ENCODE assay signal across 27 mouse cellular contexts in genomic region chr9:65697356-65697755, GRCm38 (mm10). TPM values are rescaled to one million over a fixed set of nuclear protein-coding genes. Genes with fewer than 3 reads are reported as not detected.
DNase-seq lines count a peak whose midpoint lies in the region; ATAC-seq and TF ChIP-seq lines count a peak whose summit lies in the region.
"Had no signal": no experiment of that assay in that cellular context is flagged by ENCODE, and none has a peak within 500 bp of the region (broad histone marks: within the 10 kb centered on the region; RNA-seq: fewer than 3 reads in every experiment).

No protein-coding gene starts in this region.

- no peak for TF ChIP-seq CTCF in gastrocnemius, adult 2 months (IDR thresholded peaks at IDR 0.05)
- no peak for TF ChIP-seq CTCF in left cerebral cortex, adult 2 months (IDR thresholded peaks at IDR 0.05)

- no peaks in the 10 kb centered on the region for H3K9me3 ChIP-seq in hindbrain, embryonic 14.5 days (ENCODE audit: control insufficient read depth, low read length)
- no peaks in the 10 kb centered on the region for H3K9me3 ChIP-seq in hindbrain, embryonic 12.5 days (replicated peaks)
- H3K9me3 ChIP-seq in neural tube, embryonic 15.5 days (replicated peaks) = no peaks in the 10 kb centered on the region
- H3K9me3 ChIP-seq: embryonic facial prominence, embryonic 10.5 days; embryonic facial prominence, embryonic 13.5 days; forebrain, embryonic 12.5 days; forebrain, embryonic 15.5 days; heart, embryonic 13.5 days; hindbrain, embryonic 15.5 days had no signal

- no peak overlapping the region for H3K4me2 ChIP-seq in hindbrain, embryonic 14.5 days (replicated peaks)
- no peak overlapping the region for H3K4me2 ChIP-seq in hindbrain, embryonic 12.5 days (replicated peaks)
- H3K4me2 ChIP-seq in neural tube, embryonic 15.5 days = no peak overlapping the region
- H3K4me2 ChIP-seq: embryonic facial prominence, embryonic 13.5 days; forebrain, embryonic 12.5 days; forebrain, embryonic 15.5 days; heart, embryonic 13.5 days; hindbrain, embryonic 15.5 days had no signal

- WGBS in hindbrain, embryonic 14.5 days = 82% methylated on average over 7 of the region's 7 CpGs
- WGBS in hindbrain, embryonic 12.5 days = 79% methylated on average over 7 of the region's 7 CpGs
- 66% methylated on average over 7 of the region's 7 CpGs for WGBS in neural tube, embryonic 15.5 days

- no peak for DNase-seq in gastrocnemius, adult 2 months
- DNase-seq in gastrocnemius, postnatal 25 days = no peak
- no peak for DNase-seq in hindbrain, embryonic 14.5 days (ENCODE audit: low spot score)
- no peak for DNase-seq in left cerebral cortex, adult 2 months (ENCODE audit: extremely low spot score in 1 of 2, low spot score in 2 of 2)
- DNase-seq in left cerebral cortex, postnatal 36 days (ENCODE audit: low spot score in 2 of 2) = no peak
- DNase-seq in neural tube, embryonic 10.5 days (ENCODE audit: extremely low spot score, low spot score) = no peak
- DNase-seq: adrenal gland, adult 8-10 months; adrenal gland, postnatal 25 days; cerebellum, adult 11-12 months; cerebellum, adult 8-10 months; cerebellum, postnatal 10 days; cerebellum, postnatal 36 days; embryo, embryonic 11 days; gastrocnemius, postnatal 10 days; heart, adult 18-20 months; heart, postnatal 14 days; heart, postnatal 4 days had no signal

- peak overlapping the region; percentile 8; the same call in 1 of the 2 replicates for H3K9ac ChIP-seq in hindbrain, embryonic 14.5 days
- H3K9ac ChIP-seq in hindbrain, embryonic 12.5 days = no peak overlapping the region
- 0 out of 2 replicates have a peak overlapping the region, but pooled peaks have one; percentile 9 for H3K9ac ChIP-seq in neural tube, embryonic 15.5 days (replicated peaks)
- H3K9ac ChIP-seq: embryonic facial prominence, embryonic 13.5 days; forebrain, embryonic 12.5 days; forebrain, embryonic 15.5 days; heart, embryonic 13.5 days; hindbrain, embryonic 15.5 days had no signal

- H3K4me3 ChIP-seq in gastrocnemius, adult 2 months = no peak overlapping the region
- no peak overlapping the region for H3K4me3 ChIP-seq in hindbrain, embryonic 14.5 days (replicated peaks; ENCODE audit: low read length)
- H3K4me3 ChIP-seq in hindbrain, embryonic 12.5 days = no peak overlapping the region
- no peak overlapping the region for H3K4me3 ChIP-seq in left cerebral cortex, adult 2 months
- H3K4me3 ChIP-seq in neural tube, embryonic 15.5 days (replicated peaks) = no peak overlapping the region
- H3K4me3 ChIP-seq: embryonic facial prominence, embryonic 10.5 days; embryonic facial prominence, embryonic 13.5 days; erythroblast, embryonic 14.5 days; forebrain, embryonic 12.5 days; forebrain, embryonic 15.5 days; heart, embryonic 13.5 days; hindbrain, embryonic 15.5 days had no signal

- H3K27me3 ChIP-seq in hindbrain, embryonic 14.5 days (ENCODE audit: control insufficient read depth, insufficient read depth, low read length) = no peaks in the 10 kb centered on the region
- H3K27me3 ChIP-seq in hindbrain, embryonic 12.5 days = no peaks in the 10 kb centered on the region
- no peaks in the 10 kb centered on the region for H3K27me3 ChIP-seq in neural tube, embryonic 15.5 days (replicated peaks)
- H3K27me3 ChIP-seq: embryonic facial prominence, embryonic 13.5 days; forebrain, embryonic 12.5 days; forebrain, embryonic 15.5 days; heart, embryonic 13.5 days; hindbrain, embryonic 15.5 days had no signal

- ATAC-seq in hindbrain, embryonic 14.5 days (ENCODE audit: low FRiP score) = no peak
- no peak for ATAC-seq in hindbrain, embryonic 12.5 days (ENCODE audit: low FRiP score)
- ATAC-seq in neural tube, embryonic 15.5 days (ENCODE audit: low FRiP score) = no peak
- ATAC-seq: activated CD4-positive, CD25-positive, alpha-beta regulatory T cell, adult 4 months; forebrain, embryonic 15.5 days had no signal

- H3K4me1 ChIP-seq in hindbrain, embryonic 14.5 days (replicated peaks; ENCODE audit: control insufficient read depth, insufficient read depth, low read length) = peaks cover 9% of the 10 kb centered on the region; the same call in 1 of the 2 replicates
- peaks cover 26% of the 10 kb centered on the region for H3K4me1 ChIP-seq in hindbrain, embryonic 12.5 days
- peaks cover 15% of the 10 kb centered on the region for H3K4me1 ChIP-seq in neural tube, embryonic 15.5 days

- H3K27ac ChIP-seq in gastrocnemius, adult 2 months = peak overlapping the region; percentile 32; the same call in 1 of the 2 replicates
- no peak overlapping the region for H3K27ac ChIP-seq in hindbrain, embryonic 14.5 days
- no peak overlapping the region for H3K27ac ChIP-seq in hindbrain, embryonic 12.5 days
- 0 out of 2 replicates have a peak overlapping the region, but pooled peaks have one; percentile 18 for H3K27ac ChIP-seq in left cerebral cortex, adult 2 months
- no peak overlapping the region for H3K27ac ChIP-seq in neural tube, embryonic 15.5 days (replicated peaks)
- H3K27ac ChIP-seq: embryonic facial prominence, embryonic 10.5 days; embryonic facial prominence, embryonic 13.5 days; forebrain, embryonic 12.5 days; forebrain, embryonic 15.5 days; hindbrain, embryonic 15.5 days had no signal

- intact Hi-C loops in gastrocnemius, adult 2 months (cut with DNase I) = loop anchor here (5.0 kb wide), 1 partner anchor 150 kb away; no protein-coding TSS in a partner anchor
- intact Hi-C loops in left cerebral cortex, adult 2 months (cut with DNase I) = loop anchor here (5.0 kb wide), 1 partner anchor 130 kb away; the partner anchor contains the start of gene Zfp609
- intact Hi-C loops in left cerebral cortex, postnatal 36 days (cut with DNase I) = loop anchor here (5.0 kb wide), 1 partner anchor 130 kb away; the partner anchor contains the start of gene Zfp609

- peaks cover 96% of the 10 kb centered on the region for H3K36me3 ChIP-seq in hindbrain, embryonic 14.5 days (replicated peaks; ENCODE audit: control insufficient read depth, insufficient read depth)
- H3K36me3 ChIP-seq in hindbrain, embryonic 12.5 days = peaks cover 79% of the 10 kb centered on the region
- peaks cover 61% of the 10 kb centered on the region for H3K36me3 ChIP-seq in neural tube, embryonic 15.5 days

RNA-seq across cellular contexts. Expression of gene Oaz2, which starts 29.6 kb away (rescaled TPM):
- 100 to 1,000 TPM; 195 to 201 TPM for total RNA-seq in gastrocnemius, adult 2 months (2021)
- total RNA-seq in gastrocnemius, postnatal 25 days (2021) = 100 to 1,000 TPM; 231 to 232 TPM
- 280 and 287 TPM in 2 replicates for polyA plus RNA-seq in hindbrain, embryonic 14.5 days (2014; fragmentation: Nextera tagmentation; extraction: Ambion mirVana)
- polyA plus RNA-seq in hindbrain, embryonic 12.5 days (2016; fragmentation: Nextera tagmentation; extraction: Ambion mirVana) = 312 and 323 TPM in 2 replicates
- total RNA-seq in left cerebral cortex, adult 2 months (2021) = 100 to 1,000 TPM; 218 to 230 TPM
- 100 to 1,000 TPM; 228 to 236 TPM for total RNA-seq in left cerebral cortex, postnatal 36 days (2021)
- polyA plus RNA-seq in neural tube, embryonic 15.5 days (2015; fragmentation: Nextera tagmentation; extraction: Ambion mirVana) = 383 and 395 TPM in 2 replicates

Comparison
In these comparisons a context has a peak if more than half of its experiments do, and no peak if none do; other contexts are left out.
1. H3K27ac ChIP-seq: peak in gastrocnemius, adult 2 months (single experiment) and left cerebral cortex, adult 2 months (single experiment); none in hindbrain, embryonic 14.5 days (single experiment), hindbrain, embryonic 12.5 days (single experiment) and neural tube, embryonic 15.5 days (single experiment).